Mouse (Mus musculus) adrenal gland, adult 18-20 months (tissue): ENCODE data around the gene Olfr522. TPM values are rescaled to one million over a fixed set of nuclear protein-coding genes. Genes with fewer than 3 reads are reported as not detected.
"Not testable (repeated sequence)": the region's sequence is repeated elsewhere in the genome, so short reads cannot be mapped to it uniquely, and the experiment has no call there.

ENCODE experiments used
- DNase-seq, 2 experiments: peaks; one replicate each; pipeline ENCODE4 v3.0.0; 2021 to 2022; ENCODE audit warnings: low spot score in 2 of 2
- total RNA-seq, 2 experiments: library from RNA; stranded (reverse); gene quantifications; 1 replicate in 1 of 2; 2 replicates in 1 of 2; pipeline ENCODE4 v1.2.3; 2021

Gene Olfr522
- total RNA-seq, 2 experiments from 2014 or later = not detected

- no peak for DNase-seq
Observed at GRCm38 (mm10) chr7:140167950-140168349, 3.4 kb upstream of the Olfr522 start.

- DNase-seq = no peak
Observed at GRCm38 (mm10) chr7:140160363-140160762, 4.2 kb downstream of the Olfr522 start.

GRCm38 (mm10) chr7:140154218-140154927, 10.2 kb downstream of the Olfr522 start, which contains the start of gene Sprn:
Gene Sprn (minus strand): TSS chr7:140154877.
- no peak for DNase-seq

GRCm38 (mm10) chr7:140153829-140154217, 10.7 kb downstream of the Olfr522 start:
- no peak for DNase-seq

- DNase-seq = peak in 1 of 2 experiments; percentile 9
Observed at GRCm38 (mm10) chr7:140153383-140153782, 11.2 kb downstream of the Olfr522 start.

GRCm38 (mm10) chr7:140144550-140144949, 20.0 kb downstream of the Olfr522 start:
- no peak for DNase-seq

GRCm38 (mm10) chr7:140141350-140141749, 23.2 kb downstream of the Olfr522 start:
- DNase-seq = peak; percentile 57 to 64

GRCm38 (mm10) chr7:140138021-140138310, 26.6 kb downstream of the Olfr522 start:
- no peak for DNase-seq

- peak; percentile 99 for DNase-seq
Observed at GRCm38 (mm10) chr7:140137135-140138020, 27.2 kb downstream of the Olfr522 start, which contains the start of gene Mtg1. Gene Mtg1 (plus strand): TSS chr7:140137564.

- no peak for DNase-seq
Observed at GRCm38 (mm10) chr7:140135106-140135770, 29.3 kb downstream of the Olfr522 start.

GRCm38 (mm10) chr7:140134033-140134432, 30.5 kb downstream of the Olfr522 start:
- not testable (repeated sequence) for DNase-seq

- DNase-seq = not testable (repeated sequence)
Observed at GRCm38 (mm10) chr7:140132184-140132583, 32.4 kb downstream of the Olfr522 start.

- no peak for DNase-seq
Observed at GRCm38 (mm10) chr7:140127911-140128310, 36.7 kb downstream of the Olfr522 start.

GRCm38 (mm10) chr7:140126934-140127333, 37.6 kb downstream of the Olfr522 start:
- no peak for DNase-seq

- DNase-seq = no peak
Observed at GRCm38 (mm10) chr7:140126022-140126350, 38.6 kb downstream of the Olfr522 start.

- DNase-seq = peak; percentile 91 to 92
Observed at GRCm38 (mm10) chr7:140125278-140126021, 39.1 kb downstream of the Olfr522 start.

GRCm38 (mm10) chr7:140124382-140124781, 40.2 kb downstream of the Olfr522 start:
- DNase-seq = no peak

GRCm38 (mm10) chr7:140122765-140123164, 41.8 kb downstream of the Olfr522 start:
- DNase-seq = no peak

GRCm38 (mm10) chr7:140121338-140121910, 43.1 kb downstream of the Olfr522 start:
- no peak for DNase-seq

- no peak for DNase-seq
Observed at GRCm38 (mm10) chr7:140120484-140120883, 44.1 kb downstream of the Olfr522 start.
